Comparison of ENCODE assay signal across 9 mouse cellular contexts in the genomic region with DNA sequence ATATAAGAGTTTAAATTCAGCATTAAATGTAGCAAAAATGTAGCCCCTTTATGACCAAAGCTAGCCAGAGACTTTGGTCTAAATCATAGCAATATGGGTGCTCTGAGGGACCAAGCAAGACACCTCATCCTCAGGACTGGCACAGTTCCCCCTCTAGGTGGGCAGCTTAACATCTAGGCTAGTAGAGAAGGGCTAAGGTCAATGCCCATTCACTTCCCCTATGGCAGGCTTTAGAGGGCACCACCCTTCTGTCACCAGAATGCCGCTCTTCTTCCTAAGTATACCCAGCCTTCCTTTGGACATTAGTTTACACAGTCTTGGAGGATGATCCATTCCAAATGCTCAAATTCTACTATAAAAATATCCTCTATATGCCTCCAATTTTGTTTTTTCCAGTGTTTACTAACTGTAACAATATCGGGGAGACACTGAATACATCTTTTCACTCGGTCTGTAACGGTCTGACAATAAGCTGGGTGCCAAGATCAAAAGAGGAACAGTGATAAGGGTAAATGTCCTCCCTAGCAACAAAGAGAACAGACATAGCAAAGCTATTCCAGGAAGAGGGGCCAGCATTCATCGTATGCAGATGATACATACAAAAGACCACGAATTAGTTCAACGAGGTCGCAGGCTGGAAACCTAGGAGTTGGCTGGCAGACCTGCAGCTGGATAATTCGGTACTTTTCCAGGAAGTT. TPM values are rescaled to one million over a fixed set of nuclear protein-coding genes. Genes with fewer than 3 reads are reported as not detected.
DNase-seq lines count a peak whose midpoint lies in the region; ATAC-seq and TF ChIP-seq lines count a peak whose summit lies in the region.
"Had no signal": no experiment of that assay in that cellular context is flagged by ENCODE, and none has a peak within 500 bp of the region (broad histone marks: within the 10 kb centered on the region; RNA-seq: fewer than 3 reads in every experiment).

No protein-coding gene starts in this region.

- H3K9me3 ChIP-seq in kidney, embryonic 15.5 days (replicated peaks): no peaks in the 10 kb centered on the region
- no peaks in the 10 kb centered on the region for H3K9me3 ChIP-seq in forebrain, embryonic 14.5 days (replicated peaks; ENCODE audit: control insufficient read depth, low read length)

- H3K9ac ChIP-seq in kidney, embryonic 15.5 days: no peak overlapping the region
- H3K9ac ChIP-seq in forebrain, embryonic 14.5 days (ENCODE audit: low read length): no peak overlapping the region

- no peak for DNase-seq in kidney, postnatal 10 days
- DNase-seq in cerebellum, adult 2 months: no peak
- no peak for DNase-seq in urinary bladder, postnatal 14 days (ENCODE audit: low spot score)
- no peak for DNase-seq in forebrain, embryonic 14.5 days (ENCODE audit: low spot score)
- DNase-seq: right cerebral cortex, postnatal 14 days had no signal

- H3K27ac ChIP-seq in kidney, embryonic 15.5 days: no peak overlapping the region
- peak overlapping the region; percentile 26; the same call in 1 of the 2 replicates for H3K27ac ChIP-seq in bone marrow, adult 2 months (ENCODE audit: control insufficient read depth, insufficient read depth, low read depth, low read length, poor library complexity)
- no peak overlapping the region for H3K27ac ChIP-seq in cerebellum, adult 2 months (ENCODE audit: insufficient read depth, low read length)
- H3K27ac ChIP-seq in forebrain, embryonic 14.5 days (ENCODE audit: low read depth, low read length): no peak overlapping the region

- H3K36me3 ChIP-seq in kidney, embryonic 15.5 days: no peaks in the 10 kb centered on the region
- H3K36me3 ChIP-seq in forebrain, embryonic 14.5 days (ENCODE audit: control insufficient read depth, insufficient read depth, low read length): no peaks in the 10 kb centered on the region

- no peak for TF ChIP-seq CTCF in bone marrow, adult 2 months (IDR thresholded peaks at IDR 0.05; ENCODE audit: control insufficient read depth, insufficient read depth, low read length)
- TF ChIP-seq CTCF in cerebellum, adult 2 months (IDR thresholded peaks at IDR 0.05; ENCODE audit: borderline replicate concordance, insufficient read depth, low read depth, low read length): no peak

- no peak overlapping the region for H3K4me3 ChIP-seq in kidney, embryonic 15.5 days (replicated peaks)
- no peak overlapping the region for H3K4me3 ChIP-seq in bone marrow, adult 2 months (replicated peaks; ENCODE audit: control insufficient read depth, low read depth, low read length)
- no peak overlapping the region for H3K4me3 ChIP-seq in cerebellum, adult 2 months (replicated peaks; ENCODE audit: insufficient read depth, low read depth, low read length)
- H3K4me3 ChIP-seq in forebrain, embryonic 14.5 days (ENCODE audit: low read depth, low read length): no peak overlapping the region

- H3K27me3 ChIP-seq in kidney, embryonic 15.5 days: no peaks in the 10 kb centered on the region
- no peaks in the 10 kb centered on the region for H3K27me3 ChIP-seq in cerebellum, adult 2 months (ENCODE audit: control insufficient read depth, insufficient read depth, low read length)
- no peaks in the 10 kb centered on the region for H3K27me3 ChIP-seq in forebrain, embryonic 14.5 days (replicated peaks; ENCODE audit: control insufficient read depth, insufficient read depth, low read length)

- H3K4me2 ChIP-seq in kidney, embryonic 15.5 days: peak overlapping the region; percentile 30
- H3K4me2 ChIP-seq in forebrain, embryonic 14.5 days (ENCODE audit: low read length): no peak overlapping the region

- ATAC-seq in kidney, embryonic 15.5 days (replicated peaks; ENCODE audit: low FRiP score): no peak
- ATAC-seq in inflammation-experienced regulatory T-cells, adult 6 months: peak; percentile 14
- ATAC-seq in megakaryocyte progenitor cell, adult 5-6 weeks (replicated peaks; ENCODE audit: poor library complexity): peak; percentile 51
- no peak for ATAC-seq in forebrain, embryonic 14.5 days

- TF ChIP-seq POLR2A in bone marrow, adult 2 months (IDR thresholded peaks at IDR 0.05; ENCODE audit: borderline replicate concordance, control insufficient read depth, low read depth, low read length): no peak
- no peak for TF ChIP-seq POLR2A in cerebellum, adult 2 months (IDR thresholded peaks at IDR 0.05; ENCODE audit: borderline replicate concordance, insufficient read depth, low read length)

- WGBS in kidney, embryonic 15.5 days: 61% methylated on average over 9 of the region's 9 CpGs
- 7% methylated on average over 9 of the region's 9 CpGs for WGBS in bone marrow, adult 2 months
- WGBS in cerebellum, adult 2 months: 48% methylated on average over 9 of the region's 9 CpGs
- 58% methylated on average over 9 of the region's 9 CpGs for WGBS in forebrain, embryonic 14.5 days

- 0 out of 2 replicates have a peak, but pooled peaks cover 6% of the 10 kb centered on the region for H3K4me1 ChIP-seq in kidney, embryonic 15.5 days
- peaks cover 2% of the 10 kb centered on the region; the same call in 1 of the 2 replicates for H3K4me1 ChIP-seq in bone marrow, adult 2 months (ENCODE audit: control insufficient read depth, insufficient read depth, low read length)
- H3K4me1 ChIP-seq in cerebellum, adult 2 months (ENCODE audit: control insufficient read depth, insufficient read depth, low read length): no peaks in the 10 kb centered on the region
- 0 out of 2 replicates have a peak, but pooled peaks cover 3% of the 10 kb centered on the region for H3K4me1 ChIP-seq in forebrain, embryonic 14.5 days (ENCODE audit: control insufficient read depth, insufficient read depth, low read length)

RNA-seq across cellular contexts. Expression of a gene that starts 41.8 kb away (rescaled TPM):
- polyA plus RNA-seq in kidney, embryonic 15.5 days (2015; fragmentation: Nextera tagmentation; extraction: Ambion mirVana): 18.4 and 21.1 TPM in 2 replicates
- 3.9 and 6.1 TPM in 2 replicates for polyA plus RNA-seq in bone marrow, adult 2 months (2011; ENCODE audit: insufficient read depth, insufficient read length, low replicate concordance, missing spikeins)
- polyA plus RNA-seq in inflammation-experienced regulatory T-cells, adult 6 months (2017; shearing (Covaris generic)): 100 to 1,000 TPM; 148 to 162 (median 162) TPM
- total RNA-seq in megakaryocyte progenitor cell, adult 5-6 weeks (2015): 0.98 and 2.7 TPM in 2 replicates
- 0.17 and 1.3 TPM in 2 replicates for total RNA-seq in megakaryocyte progenitor cell, adult 5-6 weeks (2017)
- 119 and 126 TPM in 2 replicates for polyA plus RNA-seq in cerebellum, adult 2 months (2012; rRNA removed)
- polyA plus RNA-seq in forebrain, embryonic 14.5 days (2014; fragmentation: Nextera tagmentation; extraction: Ambion mirVana): 21.2 and 24.5 TPM in 2 replicates

Comparison
In these comparisons a context has a peak if more than half of its experiments do, and no peak if none do; other contexts are left out.
1. ATAC-seq: peak in inflammation-experienced regulatory T-cells, adult 6 months (single experiment) and megakaryocyte progenitor cell, adult 5-6 weeks (single experiment); none in kidney, embryonic 15.5 days (single experiment) and forebrain, embryonic 14.5 days (single experiment).